Mouse (Mus musculus) hematopoietic stem cell, adult 5-6 weeks (primary cell): ENCODE measurements around the gene Rin3. TPM values are rescaled to one million over a fixed set of nuclear protein-coding genes. Genes with fewer than 3 reads are reported as not detected.

Source experiments
- ATAC-seq, 2 experiments: fragments of 125-278 bp in 1 of 2; replicated peaks in 1 of 2; 2 replicates each; pipeline ENCODE4 v1.8.0; 2016 to 2017; ENCODE audit warnings: inconsistent platforms in 2 of 2, mild to moderate bottlenecking in 2 of 2, moderate number of reproducible peaks in 2 of 2, low read depth in 1 of 2, moderate TSS enrichment in 1 of 2; ENCODE audit not compliant: low FRiP score in 2 of 2, poor library complexity in 2 of 2, severe bottlenecking in 2 of 2, insufficient read depth in 1 of 2, low TSS enrichment in 1 of 2
- total RNA-seq: library from RNA; stranded (forward); fragments of 172-1452, 232-1000 nt; gene quantifications from 2 replicates; pipeline ENCODE4 v1.2.3, GENCODE M21; 2017

Gene Rin3
- total RNA-seq, 1 experiment from 2014 or later: 41.8 TPM

- peak; percentile 27 to 44; a peak in 2 of 4 replicates for ATAC-seq
Observed at GRCm38 (mm10) chr12:102420168-102420890, 137.5 kb downstream of the Rin3 start.

GRCm38 (mm10) chr12:102422065-102422464 is 139.2 kb downstream of the Rin3 start:
- ATAC-seq: no peak

- no peak for ATAC-seq
Observed at GRCm38 (mm10) chr12:102422623-102423320, 139.9 kb downstream of the Rin3 start.

GRCm38 (mm10) chr12:102423625-102424024 is 140.8 kb downstream of the Rin3 start:
- no peak for ATAC-seq

GRCm38 (mm10) chr12:102424456-102424855 is 141.6 kb downstream of the Rin3 start:
- ATAC-seq: no peak

- no peak for ATAC-seq
Observed at GRCm38 (mm10) chr12:102425048-102425578, 142.3 kb downstream of the Rin3 start.

GRCm38 (mm10) chr12:102426285-102426684 is 143.4 kb downstream of the Rin3 start:
- peak in 1 of 2 experiments; percentile 29; a peak in 1 of 4 replicates for ATAC-seq

GRCm38 (mm10) chr12:102429656-102430055 is 146.8 kb downstream of the Rin3 start:
- ATAC-seq: no peak

GRCm38 (mm10) chr12:102430228-102430627 is 147.4 kb downstream of the Rin3 start:
- ATAC-seq: no peak

GRCm38 (mm10) chr12:102432238-102432637 is 149.4 kb downstream of the Rin3 start:
- no peak for ATAC-seq

GRCm38 (mm10) chr12:102434107-102434506 is 151.3 kb downstream of the Rin3 start:
- ATAC-seq: no peak

GRCm38 (mm10) chr12:102436939-102437526 is 154.2 kb downstream of the Rin3 start:
- no peak for ATAC-seq

- ATAC-seq: no peak
Observed at GRCm38 (mm10) chr12:102437952-102438351, 155.1 kb downstream of the Rin3 start.

- ATAC-seq: no peak
Observed at GRCm38 (mm10) chr12:102438983-102439631, 156.3 kb downstream of the Rin3 start.

GRCm38 (mm10) chr12:102439632-102440023 is 156.8 kb downstream of the Rin3 start, which contains the start of gene Lgmn:
TSS of gene Lgmn (minus strand) at chr12:102439813.
- peak; percentile 100 for ATAC-seq
